Mouse (Mus musculus) cerebellum, postnatal 36 days (tissue): ENCODE results near the gene Zfp213.
"Not testable (repeated sequence)": the region's sequence is repeated elsewhere in the genome, so short reads cannot be mapped to it uniquely, and the experiment has no call there.

Experiments used
- DNase-seq, 2 experiments: peaks; one replicate each; pipeline ENCODE4 v3.0.0; 2021 to 2022; ENCODE audit warnings: mixed read lengths in 2 of 2

Zfp213 gene

DNA sequence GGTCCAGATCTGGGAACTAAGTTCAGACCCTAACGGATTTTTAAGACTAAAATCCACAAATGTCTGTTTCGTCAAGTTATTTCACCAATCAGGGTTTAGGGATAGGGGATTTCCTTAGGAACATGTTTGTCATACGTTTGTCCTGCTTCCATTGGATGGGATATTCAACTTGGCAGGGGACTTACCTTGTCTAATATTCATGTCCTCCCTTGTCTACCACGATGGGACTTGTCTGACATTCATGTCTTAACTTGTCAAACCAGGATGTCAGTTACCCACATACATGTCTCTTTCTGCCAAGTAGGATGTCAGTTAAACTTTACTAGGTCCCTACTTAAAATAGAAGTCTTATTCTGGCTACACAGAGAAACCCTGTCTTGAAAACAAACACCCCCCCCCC, 20.1 kb downstream of the Zfp213 start:
- no peak for DNase-seq

DNA sequence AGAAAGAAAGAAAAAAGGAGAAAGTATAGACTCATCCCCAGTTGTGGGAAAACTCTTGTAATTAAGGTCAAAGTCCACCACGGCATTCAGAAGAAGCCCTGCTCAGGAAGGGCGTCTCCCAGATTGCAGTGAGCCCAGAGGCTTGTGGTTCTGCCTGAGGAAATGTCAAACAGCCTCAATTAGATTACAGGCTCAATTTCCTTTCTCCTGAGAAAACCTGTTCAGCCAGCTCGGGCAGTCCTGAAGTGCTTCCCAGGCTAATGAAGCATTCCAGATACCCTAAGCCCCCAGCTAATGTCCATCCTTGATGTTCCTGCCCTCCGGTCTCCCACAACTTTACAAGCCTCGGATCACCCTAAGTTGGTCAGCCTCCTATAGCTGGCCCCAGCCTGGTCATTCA, 20.7 kb downstream of the Zfp213 start:
- DNase-seq: no peak

DNA sequence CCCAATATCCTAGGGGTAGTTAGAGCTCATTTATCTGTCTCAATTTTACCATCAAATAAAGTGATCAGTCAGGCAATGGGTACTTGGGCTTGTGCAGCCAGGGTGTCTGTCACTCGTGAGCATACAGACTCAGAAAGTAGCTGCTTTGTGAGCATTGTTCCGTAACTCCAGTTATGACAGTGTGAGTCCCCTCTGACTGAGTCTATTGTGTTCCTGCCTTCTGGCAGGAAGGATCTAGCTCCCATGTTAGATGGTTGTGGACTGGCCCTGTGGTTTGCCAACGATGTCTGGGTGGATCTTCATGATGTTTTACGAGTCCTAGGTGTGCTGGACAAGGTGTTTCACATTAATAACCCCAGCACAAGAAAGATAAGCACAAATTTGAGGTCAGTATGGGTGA, 21.2 kb downstream of the Zfp213 start:
- peak in 1 of 2 experiments; percentile 1 for DNase-seq

DNA sequence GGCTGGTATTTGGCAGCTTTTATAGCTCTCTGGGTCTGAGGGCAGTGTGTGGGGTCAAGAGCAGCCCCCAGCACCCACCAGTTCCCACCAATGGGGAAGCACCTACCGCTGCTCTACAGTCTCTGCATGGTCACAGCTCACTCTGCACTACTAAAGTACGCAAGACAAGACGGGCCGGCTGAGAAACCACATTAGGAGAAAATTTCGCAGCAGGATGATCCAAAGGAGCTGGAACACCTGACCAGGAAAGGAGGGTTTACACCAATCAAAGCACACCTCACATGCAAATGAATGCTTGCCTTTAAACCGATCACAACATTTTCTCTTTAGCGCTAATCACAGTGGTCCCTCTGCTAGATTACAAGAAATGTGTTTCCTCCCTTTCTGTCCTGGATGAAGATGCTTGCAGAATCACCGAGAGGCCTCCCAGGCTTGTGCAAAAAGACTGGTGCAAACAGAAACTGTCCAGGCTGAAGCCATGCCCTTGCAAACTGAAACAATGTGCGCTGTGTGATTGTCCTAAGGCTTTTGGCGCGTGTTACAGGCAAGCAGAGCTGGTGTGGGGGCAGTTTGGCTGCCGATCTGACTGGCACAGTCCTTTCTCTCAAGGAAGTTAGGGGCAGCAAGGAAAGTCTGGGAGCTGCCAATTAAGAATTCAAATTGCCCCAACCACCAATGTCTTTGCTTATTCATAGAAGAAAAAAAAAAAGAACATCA, 21.9 kb downstream of the Zfp213 start:
- peak in 1 of 2 experiments; percentile 2 for DNase-seq

DNA sequence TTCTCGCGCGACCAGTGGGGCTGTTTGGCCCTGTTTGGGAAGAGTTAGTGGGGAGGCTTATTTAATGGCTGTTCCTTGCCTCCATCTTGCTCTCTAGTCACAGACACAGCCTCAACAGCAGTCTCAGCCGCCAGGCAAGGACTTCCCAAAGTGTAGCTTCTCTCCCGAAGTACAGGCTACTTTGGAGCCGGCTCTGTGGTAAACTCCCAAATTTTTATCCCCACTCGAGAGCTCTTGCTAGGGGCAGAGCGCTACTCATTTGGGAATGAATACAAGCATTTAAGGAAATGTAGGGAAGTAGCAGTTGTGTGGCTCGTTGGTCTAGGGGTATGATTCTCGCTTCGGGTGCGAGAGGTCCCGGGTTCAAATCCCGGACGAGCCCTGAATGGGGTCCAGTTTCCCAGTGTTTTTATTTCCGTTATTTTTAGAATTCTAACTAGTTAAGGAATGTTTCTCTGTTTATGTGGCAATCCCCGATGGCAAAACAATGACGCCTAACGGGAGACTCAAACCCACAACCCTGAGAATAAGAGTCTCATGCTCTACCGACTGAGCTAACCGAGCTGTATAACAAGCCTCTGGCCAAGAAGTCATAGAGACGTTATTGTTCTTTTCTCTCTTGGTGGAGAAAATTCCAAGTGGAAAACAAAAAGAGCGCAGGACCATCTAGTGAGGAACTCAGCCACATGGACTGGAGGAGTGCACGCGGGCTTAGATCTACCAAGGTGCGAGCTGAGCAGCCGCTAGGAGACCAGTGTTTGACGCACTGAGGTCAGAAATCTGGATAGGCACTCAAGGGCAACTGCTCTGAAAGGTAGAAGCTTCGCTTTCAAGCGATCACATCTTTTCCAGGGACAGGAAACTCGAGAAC, 23.2 kb downstream of the Zfp213 start:
- peak in 1 of 2 experiments; percentile 8 for DNase-seq

DNA sequence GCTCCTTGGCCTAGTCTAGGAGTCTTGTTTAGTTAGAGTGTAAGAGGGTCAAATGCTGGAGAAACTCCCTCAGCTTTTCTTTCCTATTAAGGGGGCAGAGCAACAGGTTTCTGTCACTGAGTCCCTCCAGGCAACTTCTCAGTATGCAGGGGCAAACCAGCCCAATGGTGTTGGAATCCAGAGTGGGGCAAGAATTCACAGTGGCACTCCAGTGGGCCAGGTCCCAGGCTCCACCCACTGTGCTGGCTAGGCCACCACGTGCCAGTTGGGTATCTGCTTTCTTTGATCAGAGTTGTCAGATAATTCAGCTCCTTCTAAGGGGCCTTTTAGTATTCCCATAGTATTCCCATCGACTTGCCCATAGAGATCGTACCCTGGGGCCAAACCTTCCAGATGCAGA, 23.9 kb downstream of the Zfp213 start:
- DNase-seq: no peak

DNA sequence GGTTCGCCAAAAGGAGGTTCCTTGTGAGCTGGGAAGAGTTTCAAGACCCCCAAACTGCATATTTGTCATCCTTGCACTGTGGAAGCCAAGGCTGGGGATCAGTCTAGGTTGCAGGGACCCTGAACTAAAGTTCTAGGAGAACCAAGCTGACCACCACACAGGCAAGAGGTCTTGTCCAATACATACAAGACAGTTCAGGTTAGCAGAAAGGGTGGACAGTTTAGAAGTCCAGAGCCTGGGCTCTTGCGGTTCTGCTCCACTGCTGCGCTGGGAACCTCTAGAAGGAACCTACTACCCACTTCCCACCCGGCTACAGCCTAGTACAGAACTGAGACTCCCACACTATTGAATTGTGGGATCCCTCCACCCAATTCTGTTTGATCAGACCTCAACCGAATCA, 24.4 kb downstream of the Zfp213 start:
- no peak for DNase-seq

DNA sequence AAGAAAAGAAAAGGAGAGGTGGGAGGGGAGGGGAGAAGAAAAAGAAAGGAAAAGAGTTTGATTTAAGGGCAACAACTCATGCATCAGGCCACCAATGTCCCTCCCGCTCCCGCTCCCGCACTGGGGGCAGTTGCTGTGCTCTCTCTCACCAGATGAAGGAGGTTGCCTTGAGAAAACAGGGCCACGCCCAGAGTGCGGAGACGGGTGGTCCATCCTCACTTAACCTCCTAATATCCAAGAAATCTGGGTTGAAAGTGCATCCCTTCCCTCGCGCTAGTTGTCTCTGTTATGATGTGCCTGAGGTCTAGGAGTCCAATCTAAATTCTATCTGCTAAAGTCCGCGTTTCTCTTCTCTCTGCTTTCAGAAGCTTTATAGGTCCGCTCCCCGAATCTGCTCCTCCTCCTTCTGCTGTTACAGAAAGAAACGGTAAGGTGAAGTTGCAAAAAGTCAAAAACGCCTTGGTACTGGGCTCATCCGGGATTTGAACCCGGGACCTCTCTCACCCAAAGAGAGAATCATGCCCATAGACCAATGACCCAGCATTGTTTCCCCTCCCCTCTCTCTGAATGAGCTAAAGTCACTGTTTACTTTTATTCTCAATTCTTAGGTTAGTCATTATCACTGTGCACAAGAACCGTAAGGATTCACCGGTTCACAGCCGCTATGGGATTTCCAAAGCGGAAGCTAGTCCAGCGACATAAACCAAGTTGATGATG, 25.6 kb downstream of the Zfp213 start:
- DNase-seq: peak in 1 of 2 experiments; percentile 1

DNA sequence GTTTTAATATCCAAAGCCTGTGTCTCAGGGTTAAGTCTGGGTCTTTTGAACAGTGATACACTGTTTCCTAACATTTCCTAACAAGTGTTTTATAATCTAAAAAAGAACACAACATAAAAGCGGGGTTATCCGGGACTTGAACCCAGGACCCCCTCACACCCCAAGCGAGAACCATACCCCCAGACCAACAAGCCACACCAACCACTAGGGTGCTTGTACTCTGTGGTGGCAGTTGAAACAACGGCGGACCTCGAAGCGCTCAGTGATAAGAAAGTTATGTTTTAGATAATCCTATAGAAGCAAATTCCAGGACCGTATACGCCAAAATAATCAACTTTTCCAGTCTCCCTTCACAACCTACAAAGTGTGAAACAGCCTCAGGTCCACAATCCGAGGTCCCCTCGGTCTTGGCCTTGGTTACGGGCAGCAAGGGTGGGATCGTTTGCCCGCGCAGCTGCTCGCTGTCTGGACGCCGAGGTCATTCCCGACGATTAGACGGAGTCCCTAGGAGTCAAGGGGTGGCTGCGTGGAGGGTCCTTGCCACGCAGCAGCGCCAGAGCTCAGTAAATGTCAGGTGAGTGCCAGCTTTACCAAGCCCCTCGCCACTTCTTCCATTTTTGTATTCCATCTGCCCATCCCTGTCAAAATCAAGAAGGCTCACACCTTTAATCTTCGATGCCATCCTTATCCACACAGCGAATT, 26.3 kb downstream of the Zfp213 start:
- DNase-seq: peak in 1 of 2 experiments; percentile 1

DNA sequence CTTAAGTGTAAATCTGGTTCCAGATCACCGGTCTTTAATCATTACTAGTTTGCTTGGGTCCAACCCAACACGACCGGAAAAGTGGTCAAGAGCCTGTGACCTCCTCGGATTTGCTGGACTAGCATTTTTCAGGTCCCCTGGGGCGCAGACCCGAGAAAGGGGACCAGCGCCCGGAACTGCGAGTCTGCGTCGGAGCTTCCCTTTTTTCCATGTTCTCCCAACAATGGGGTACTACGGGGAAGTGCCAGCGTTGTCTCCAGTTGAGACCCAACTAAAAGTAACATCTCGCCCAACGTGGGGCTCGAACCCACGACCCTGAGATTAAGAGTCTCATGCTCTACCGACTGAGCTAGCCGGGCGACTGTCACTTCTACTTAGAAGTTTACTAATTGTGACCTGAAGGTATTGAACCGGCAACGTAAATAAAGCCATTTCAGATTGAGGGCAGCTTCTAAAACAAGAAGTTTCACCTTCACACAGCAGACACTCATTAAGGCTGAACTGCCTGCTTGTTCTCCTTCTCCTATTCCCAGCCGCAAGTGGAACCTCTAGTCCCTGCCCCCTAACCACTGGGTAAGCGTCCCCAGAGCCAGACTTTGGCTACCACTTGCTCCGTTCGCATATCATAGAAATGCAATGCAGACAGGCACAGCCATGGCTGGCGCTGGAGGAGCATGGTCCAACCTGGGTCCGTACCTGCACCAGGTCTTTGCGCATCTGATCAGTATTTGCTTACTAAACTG, 28.8 kb downstream of the Zfp213 start:
- not testable (repeated sequence) for DNase-seq

DNA sequence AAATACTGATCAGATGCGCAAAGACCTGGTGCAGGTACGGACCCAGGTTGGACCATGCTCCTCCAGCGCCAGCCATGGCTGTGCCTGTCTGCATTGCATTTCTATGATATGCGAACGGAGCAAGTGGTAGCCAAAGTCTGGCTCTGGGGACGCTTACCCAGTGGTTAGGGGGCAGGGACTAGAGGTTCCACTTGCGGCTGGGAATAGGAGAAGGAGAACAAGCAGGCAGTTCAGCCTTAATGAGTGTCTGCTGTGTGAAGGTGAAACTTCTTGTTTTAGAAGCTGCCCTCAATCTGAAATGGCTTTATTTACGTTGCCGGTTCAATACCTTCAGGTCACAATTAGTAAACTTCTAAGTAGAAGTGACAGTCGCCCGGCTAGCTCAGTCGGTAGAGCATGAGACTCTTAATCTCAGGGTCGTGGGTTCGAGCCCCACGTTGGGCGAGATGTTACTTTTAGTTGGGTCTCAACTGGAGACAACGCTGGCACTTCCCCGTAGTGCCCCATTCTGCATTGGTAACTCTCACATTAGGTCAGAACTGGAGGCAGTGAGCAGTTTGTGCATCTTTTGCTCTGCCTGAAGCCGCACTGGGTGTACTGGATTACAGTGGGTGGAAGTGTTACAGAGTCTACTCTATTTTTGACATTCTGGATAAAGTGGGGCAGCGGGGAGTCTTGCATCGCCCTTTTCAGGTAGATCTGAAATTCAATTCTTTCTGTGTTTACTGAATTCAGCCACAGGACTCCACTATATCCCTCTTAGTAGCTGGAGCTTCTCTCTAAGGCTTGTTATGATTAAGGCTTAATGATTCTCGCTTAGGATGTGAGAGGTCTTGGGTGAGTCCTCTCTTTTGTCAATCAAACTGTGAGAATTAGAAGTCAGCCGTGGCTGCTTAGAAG, 30.2 kb downstream of the Zfp213 start:
- not testable (repeated sequence) for DNase-seq

DNA sequence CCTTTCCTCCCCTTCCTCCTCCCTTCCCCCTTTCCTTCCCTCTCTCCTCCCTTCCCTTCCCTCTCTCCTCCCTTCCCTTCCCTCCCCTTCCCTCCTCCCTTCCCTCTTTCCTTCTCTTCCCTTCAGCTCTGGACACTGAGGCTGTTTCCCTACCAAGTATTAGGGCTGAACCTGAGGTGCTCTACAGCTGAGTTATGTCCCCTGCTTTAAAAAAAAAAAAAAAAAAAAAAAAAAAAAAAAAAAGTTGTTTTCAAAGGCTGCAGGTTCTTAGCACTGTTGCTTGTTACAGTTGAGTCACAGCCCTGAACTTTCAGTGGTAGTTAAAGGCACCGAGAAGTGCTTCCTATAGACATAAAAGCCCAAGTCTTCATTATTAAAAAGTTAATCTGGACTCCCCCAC, 32.6 kb downstream of the Zfp213 start:
- not testable (repeated sequence) for DNase-seq

DNA sequence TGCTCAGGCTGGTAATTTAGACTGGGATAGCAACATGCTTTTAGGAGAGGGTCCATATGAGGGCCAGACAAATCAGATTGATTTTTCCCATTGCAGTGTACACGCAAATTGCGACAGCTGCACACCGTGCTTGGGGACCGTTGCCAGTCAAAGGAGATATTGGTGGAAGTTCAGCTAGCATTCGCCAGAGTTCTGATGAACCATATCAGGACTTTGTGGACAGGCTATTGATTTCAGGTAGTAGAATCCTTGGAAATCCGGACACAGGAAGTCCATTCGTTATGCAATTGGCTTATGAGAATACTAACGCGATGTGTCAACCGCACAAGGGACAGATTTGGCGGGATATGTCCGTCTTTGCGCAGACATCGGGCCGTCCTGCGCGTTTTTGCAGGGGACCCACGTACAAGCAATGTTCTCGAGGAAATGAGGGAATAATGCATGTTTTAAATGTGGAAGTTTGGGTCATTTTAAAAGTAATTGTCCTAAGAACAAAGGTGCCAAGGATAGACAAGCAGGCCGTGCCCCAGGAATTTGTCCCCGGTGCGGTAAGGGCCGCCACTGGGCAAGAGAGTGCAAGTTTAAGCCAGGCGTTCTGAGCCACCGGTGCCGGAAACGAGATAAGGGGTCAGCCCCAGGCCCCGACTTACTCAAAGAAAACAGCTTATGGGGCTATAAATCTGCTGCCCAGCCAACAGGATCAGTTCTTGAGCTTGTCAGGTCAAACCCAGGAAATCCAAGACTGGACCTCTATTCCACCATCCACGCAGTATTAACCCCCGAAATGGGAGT, 40.9 kb downstream of the Zfp213 start:
- DNase-seq: not testable (repeated sequence)

DNA sequence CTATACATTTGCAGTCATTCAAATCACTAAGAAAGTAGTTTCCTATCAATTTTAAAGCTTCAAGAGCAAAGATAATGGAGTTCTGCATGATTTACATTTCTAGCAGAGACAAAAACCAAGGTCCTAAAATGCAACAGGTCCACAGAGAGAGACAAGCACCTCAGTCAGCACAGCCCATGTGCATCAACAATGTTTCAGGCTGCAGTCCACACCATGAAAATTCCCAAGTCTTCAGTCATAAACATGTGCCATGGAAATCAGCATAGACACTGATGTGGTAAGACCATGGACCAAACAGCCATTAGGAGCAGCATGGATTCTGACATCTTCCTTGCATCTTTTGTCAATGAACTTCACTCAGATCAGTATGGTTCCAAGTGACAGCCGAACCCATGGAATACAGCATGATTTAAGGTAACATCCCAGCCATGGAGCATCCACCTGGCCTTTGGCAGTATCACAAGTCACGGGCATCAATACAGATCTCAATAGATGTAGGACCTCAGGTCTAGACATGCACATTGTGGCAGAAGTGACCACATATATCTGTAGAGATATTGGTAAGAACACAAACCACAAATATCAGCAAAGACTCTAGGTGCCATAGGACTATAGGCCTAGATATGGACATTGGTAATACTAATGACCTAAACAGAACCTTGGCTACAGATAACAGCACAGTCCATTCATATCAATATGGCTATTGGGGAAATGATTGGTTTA, 45.2 kb downstream of the Zfp213 start:
- DNase-seq: no peak
